Mouse (Mus musculus) cortical plate, adult 2 months (tissue): ENCODE data around the gene Cyp39a1.

Source experiments
- CTCF ChIP-seq: fragments of 200-500 bp; IDR thresholded peaks from 2 replicates; pipeline ENCODE4 v1.5.1; 2011; ENCODE audit warnings: mild to moderate bottlenecking, control low read depth, low read length; ENCODE audit not compliant: insufficient read depth; ENCODE audit errors: extremely low read depth
- POLR2A ChIP-seq: fragments of 200-500 bp; IDR thresholded peaks from 2 replicates; pipeline ENCODE4 v1.6.1; 2011; ENCODE audit warnings: mild to moderate bottlenecking, low read length, control low read depth; ENCODE audit not compliant: insufficient read depth; ENCODE audit errors: extremely low read depth

GRCm38 (mm10) chr17:43698997-43699649 lies 31.9 kb downstream of the Cyp39a1 start:
- no peak for TF ChIP-seq POLR2A
- TF ChIP-seq CTCF, result peak; percentile 84
